Mouse (Mus musculus) induced T-regulatory cell, adult 2 months (primary cell): Measurements from ENCODE around the gene Dnph1.

ENCODE experiments used
- DNase-seq: peaks from one replicate; pipeline ENCODE4 v3.0.0-alpha.2; 2012; ENCODE audit warnings: low read depth

Dnph1 gene

DNA sequence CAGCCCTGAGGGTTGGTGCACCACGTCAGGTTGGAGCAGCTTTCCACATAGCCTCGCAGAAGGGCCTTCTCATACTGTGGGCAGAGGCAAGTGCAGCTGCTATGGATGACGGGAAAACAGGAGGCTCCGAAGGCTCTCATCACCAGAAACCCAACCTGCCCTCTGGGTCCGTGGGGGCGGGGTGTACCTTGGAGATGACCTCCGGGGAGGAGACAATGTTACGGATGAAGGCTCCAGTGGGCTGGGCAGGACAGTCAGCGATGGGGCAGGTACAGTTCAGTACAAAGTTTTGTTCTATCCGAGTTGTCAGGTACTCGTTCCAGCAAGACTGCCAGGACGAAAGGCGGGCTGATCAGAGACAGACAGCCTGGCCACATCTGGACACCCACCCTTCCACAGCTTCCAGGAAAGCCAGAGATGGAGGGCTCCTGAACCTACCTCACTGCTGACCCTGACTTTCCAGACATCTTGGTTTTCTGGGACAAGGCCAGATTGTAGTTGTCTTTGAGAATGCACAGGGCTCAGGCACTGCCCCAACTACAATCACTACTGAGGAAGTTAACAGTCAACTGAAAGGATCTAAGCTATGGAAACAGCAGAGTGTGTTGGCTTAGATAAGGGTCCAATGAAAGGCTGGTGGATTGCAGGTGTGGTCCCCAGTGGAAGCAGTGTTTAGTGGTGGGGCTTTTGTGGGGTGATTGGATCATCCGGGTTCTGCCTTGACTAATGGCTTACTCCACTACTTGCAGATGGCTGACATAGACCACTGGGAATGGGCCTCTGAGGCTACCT is 7.5 kb downstream of the Dnph1 start:
- no peak for DNase-seq

DNA sequence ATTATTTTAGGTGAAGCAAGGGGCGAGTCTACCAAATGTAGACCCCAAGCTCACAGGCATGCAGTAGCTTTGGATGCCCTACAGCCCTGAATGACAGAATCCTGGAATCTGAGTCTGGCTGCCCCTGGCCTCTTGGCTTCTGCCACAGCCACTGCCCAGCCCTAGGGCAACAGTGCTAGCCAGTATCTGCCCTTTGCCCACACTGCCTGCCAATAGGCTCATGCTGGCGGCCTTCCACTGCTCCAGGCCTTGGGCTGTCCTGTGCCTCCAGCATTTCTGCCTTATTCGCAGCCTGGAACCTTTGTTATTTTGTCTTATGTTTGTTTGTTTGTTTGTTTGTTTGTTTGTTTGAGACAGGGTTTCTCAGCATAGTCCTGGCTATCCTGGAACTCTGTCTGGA is 9.1 kb downstream of the Dnph1 start:
- DNase-seq: no peak

DNA sequence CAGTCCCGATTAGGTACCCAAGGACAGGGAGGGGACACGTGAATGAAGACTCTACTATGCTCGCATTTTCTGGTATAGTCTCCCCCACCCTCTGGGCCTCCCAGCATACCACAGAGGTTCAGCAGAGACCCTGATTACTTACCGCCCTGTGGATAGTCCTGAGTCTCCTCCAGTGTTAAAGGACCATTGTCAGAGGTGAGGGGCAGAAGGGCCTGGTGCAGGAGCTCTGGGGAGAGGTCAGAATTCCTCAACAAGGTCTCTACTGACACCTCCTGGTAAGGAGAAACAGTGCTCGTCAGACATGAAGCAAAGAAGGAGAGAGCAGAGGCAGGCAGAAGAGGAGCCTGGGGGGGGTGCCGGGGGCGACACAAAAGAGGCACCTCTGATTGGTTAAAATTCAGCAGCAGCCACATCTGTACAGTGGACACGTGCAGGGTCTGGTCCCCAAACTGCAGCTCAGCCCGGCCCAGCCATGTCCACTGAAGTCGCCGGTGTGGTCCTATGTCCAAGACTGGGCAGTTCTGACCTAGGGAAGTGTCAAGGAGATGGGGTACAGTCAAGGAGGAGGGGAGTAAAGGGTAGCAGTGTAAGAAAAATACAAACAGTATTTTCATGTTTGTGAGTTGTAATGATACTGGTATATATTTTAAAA is 14.7 kb downstream of the Dnph1 start:
- peak; percentile 12 for DNase-seq

GRCm38 (mm10) chr17:46513329-46513728 is 16.8 kb downstream of the Dnph1 start:
- DNase-seq: no peak

GRCm38 (mm10) chr17:46519971-46520370 is 23.5 kb downstream of the Dnph1 start:
- no peak for DNase-seq

DNA sequence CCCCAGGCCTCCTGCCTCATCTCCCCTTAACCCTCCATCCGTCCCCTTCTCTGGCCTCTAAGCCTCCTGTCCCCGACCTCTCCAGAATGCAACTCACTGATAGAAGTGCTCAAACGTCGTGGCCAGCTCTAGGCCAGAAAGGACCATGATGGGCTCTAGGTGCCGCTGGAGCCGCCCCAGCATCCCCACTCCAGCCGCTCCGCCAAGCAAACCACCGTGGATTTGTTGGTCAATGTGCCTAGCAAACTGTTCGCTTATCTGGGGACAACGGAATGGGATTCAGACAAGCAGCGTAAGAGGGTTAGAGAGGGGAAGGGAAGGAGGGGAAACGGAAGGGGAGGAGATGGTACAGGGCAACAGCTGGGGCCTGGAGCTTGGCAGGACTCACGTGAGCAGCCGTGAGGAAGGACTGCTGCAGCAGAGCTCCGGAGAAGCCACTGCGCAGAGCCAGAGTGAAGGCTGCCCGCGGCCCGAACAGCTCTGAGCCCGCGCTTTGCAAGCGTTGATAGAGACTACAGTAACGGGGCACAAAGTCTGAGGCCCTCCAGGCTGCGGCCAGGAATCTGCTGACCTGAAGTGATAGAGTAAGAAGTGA is 24.0 kb downstream of the Dnph1 start:
- no peak for DNase-seq

DNA sequence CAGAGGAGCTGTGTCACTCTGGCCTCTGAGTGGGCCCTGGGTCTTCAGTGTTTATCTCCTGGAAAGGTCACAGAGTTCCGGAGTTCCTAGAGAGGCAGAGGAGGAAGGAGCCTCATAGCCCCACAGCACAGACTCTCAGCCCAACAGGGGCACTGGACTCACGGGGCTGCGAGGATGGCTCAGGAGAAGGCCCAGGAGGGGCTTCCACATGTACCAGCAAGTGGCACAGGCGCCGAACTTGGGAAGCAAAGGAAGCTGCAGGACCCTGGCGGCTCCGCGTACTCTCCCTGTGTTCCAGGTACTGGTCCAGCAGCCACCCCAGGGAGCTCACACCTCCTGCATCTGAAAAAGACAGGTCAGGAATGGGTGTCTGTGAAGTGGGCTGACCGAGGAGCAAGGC is 24.7 kb downstream of the Dnph1 start:
- DNase-seq: no peak

- DNase-seq: no peak
Measured at GRCm38 (mm10) chr17:46521963-46522668, 25.6 kb downstream of the Dnph1 start.

GRCm38 (mm10) chr17:46525065-46525464 is 28.6 kb downstream of the Dnph1 start:
- DNase-seq: no peak

- DNase-seq: peak; percentile 80
Measured at GRCm38 (mm10) chr17:46525579-46526307, 29.2 kb downstream of the Dnph1 start.

DNA sequence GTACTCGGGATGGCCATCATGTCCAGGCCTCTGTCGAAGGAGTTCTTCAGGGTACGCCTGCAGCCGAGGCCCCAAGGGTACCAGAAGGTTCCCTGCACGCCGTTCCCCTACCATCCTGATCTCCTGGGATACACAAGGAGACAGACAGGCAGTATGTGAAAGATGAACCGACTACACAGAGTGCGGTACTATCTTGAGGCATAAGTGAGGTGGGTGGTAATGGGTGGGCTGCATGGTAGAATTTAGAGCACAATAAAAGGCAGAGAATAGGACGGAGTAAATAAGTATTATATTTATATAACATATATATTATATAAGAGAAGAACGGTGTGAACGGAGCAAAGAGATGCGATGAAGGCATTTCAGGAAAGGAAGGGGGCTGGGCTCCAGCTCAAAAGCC is 47.1 kb downstream of the Dnph1 start:
- no peak for DNase-seq

DNA sequence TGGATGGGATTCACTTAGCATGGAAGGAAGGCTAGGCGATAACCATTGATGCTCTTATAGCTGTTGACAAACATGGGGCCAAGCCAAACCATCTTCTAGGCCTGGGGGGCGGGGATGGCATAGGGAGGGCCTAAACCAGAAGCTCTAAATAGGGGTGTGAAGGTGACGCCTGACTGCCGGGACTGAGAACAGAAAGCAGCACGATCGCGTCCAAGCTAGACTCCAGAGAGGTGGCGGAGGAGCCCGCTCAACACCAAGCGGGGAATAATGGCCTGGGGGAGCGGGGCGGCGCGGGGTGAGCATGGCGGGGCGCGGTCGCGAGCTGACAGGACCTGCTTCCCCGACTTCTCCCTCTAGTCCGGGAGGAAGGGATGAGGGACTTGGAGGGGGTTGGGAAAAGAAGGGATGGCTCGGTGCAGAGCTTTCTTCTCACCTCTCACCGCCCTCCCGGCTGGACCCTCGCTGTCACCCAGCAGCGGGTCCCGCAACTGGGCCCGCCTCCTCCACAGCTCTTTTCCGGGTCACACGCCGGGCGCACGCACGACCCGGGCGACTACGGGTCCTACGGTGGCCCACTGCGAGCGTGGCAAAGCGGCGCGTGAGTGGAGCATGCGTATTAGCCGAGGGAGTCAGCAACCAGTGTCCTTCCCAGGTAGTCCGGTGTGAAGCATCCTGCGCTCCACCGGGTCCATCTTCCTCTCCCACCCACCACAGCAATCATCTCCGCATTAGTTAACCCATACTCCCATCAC is 49.5 kb downstream of the Dnph1 start, which contains the start of gene Cul9:
TSS of gene Cul9 (minus strand) at position 576 of the 752 bp plus-strand sequence.
- peak; percentile 57 for DNase-seq

GRCm38 (mm10) chr17:46546591-46546990 is 50.1 kb downstream of the Dnph1 start:
- DNase-seq: no peak

DNA sequence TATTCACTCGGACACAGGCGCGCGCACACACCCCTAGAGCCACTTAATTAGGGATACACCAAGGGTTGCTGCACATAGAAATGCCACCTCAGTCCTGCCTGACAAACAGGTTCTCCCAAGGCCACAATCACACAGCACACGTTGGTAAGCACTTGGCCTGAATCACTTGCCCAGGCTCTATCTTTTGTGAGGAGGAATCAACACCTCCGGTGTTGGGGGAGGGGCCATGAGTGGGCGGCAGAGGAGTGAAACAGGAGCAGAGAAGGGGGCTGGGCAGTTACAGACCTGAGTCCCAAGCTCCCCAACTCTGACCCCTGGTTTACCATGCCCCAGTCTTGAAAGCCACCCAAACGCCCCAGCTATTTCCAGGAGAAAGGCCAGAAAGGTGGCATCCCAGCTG is 50.5 kb downstream of the Dnph1 start:
- DNase-seq: peak; percentile 17

- DNase-seq: no peak
Measured at GRCm38 (mm10) chr17:46547923-46548322, 51.4 kb downstream of the Dnph1 start.

DNA sequence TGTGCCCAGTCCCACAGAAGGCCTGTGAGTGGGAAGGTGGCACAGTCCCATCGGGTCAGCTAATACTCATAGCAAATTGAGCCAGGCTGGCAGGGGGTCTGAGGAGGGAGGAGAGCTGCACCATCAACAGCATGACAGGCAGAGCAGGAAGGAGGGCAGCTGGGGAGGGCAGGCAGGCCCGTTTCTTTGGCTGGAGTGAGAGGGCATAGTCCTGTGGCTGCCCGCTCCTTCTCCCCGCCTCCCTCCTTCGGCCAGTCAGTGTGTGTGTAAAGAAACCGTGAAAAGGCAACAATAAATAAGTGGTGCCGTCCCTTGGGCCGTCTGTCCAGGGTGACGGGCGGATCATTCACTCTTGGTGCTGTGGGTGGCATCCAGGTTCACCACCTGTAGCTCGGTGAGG is 52.2 kb downstream of the Dnph1 start:
- DNase-seq: no peak

DNA sequence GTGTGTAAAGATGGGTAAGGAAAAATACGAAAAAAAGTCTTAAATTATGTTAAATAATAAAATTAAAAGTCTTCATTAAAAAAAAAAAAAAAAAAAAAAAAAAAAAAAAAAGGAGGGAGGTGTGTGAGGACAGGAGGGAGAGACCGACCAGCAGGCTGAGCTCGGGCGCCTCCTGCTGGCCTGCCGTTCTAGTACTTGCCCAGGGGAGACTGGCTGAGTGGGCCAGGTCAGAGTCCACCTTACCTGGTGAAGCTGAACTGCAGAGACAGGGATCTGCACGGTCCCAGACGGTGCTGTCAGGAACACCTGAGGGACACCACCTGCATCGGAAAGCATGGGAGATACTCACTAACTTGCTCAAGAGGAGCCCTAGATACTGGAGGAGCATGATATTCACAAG is 52.7 kb downstream of the Dnph1 start:
- peak; percentile 71 for DNase-seq
